Mouse (Mus musculus) ovary, postnatal 10 days (tissue): ENCODE results near the gene Leng8.
"Not testable (repeated sequence)": the region's sequence is repeated elsewhere in the genome, so short reads cannot be mapped to it uniquely, and the experiment has no call there.

Experiments used
- DNase-seq: peaks from one replicate; pipeline ENCODE4 v3.0.0; 2022; ENCODE audit warnings: low spot score

Gene Leng8

GRCm38 (mm10) chr7:4148341-4149208 is 11.7 kb downstream of the Leng8 start:
- DNase-seq, result no peak

GRCm38 (mm10) chr7:4149209-4150054 is 12.6 kb downstream of the Leng8 start:
- DNase-seq, result peak; percentile 66

- DNase-seq, result no peak
Measured at GRCm38 (mm10) chr7:4150059-4150541, 13.3 kb downstream of the Leng8 start, which contains the start of gene Leng9. TSS of gene Leng9 (minus strand) at chr7:4150374.

GRCm38 (mm10) chr7:4150811-4151221 is 14.0 kb downstream of the Leng8 start:
- no peak for DNase-seq

- no peak for DNase-seq
Measured at GRCm38 (mm10) chr7:4151241-4151640, 14.4 kb downstream of the Leng8 start.

GRCm38 (mm10) chr7:4154356-4154755 is 17.5 kb downstream of the Leng8 start:
- DNase-seq, result no peak

GRCm38 (mm10) chr7:4154976-4155375 is 18.1 kb downstream of the Leng8 start:
- no peak for DNase-seq

GRCm38 (mm10) chr7:4161596-4161995 is 24.8 kb downstream of the Leng8 start:
- DNase-seq, result not testable (repeated sequence)

- no peak for DNase-seq
Measured at GRCm38 (mm10) chr7:4163571-4164072, 26.8 kb downstream of the Leng8 start.

GRCm38 (mm10) chr7:4164090-4164910 is 27.5 kb downstream of the Leng8 start, which contains the start of gene Cdc42ep5:
TSS of gene Cdc42ep5 (minus strand) at chr7:4164860.
- no peak for DNase-seq

- DNase-seq, result no peak
Measured at GRCm38 (mm10) chr7:4165286-4165685, 28.4 kb downstream of the Leng8 start.

- DNase-seq, result no peak
Measured at GRCm38 (mm10) chr7:4167098-4167497, 30.3 kb downstream of the Leng8 start.

- DNase-seq, result no peak
Measured at GRCm38 (mm10) chr7:4170193-4170938, 33.5 kb downstream of the Leng8 start.

GRCm38 (mm10) chr7:4178438-4178837 is 41.6 kb downstream of the Leng8 start:
- DNase-seq, result peak; percentile 42
